Mouse (Mus musculus) intestine, embryonic 15.5 days (tissue): ENCODE measurements around the gene Stum. TPM values are rescaled to one million over a fixed set of nuclear protein-coding genes. Genes with fewer than 3 reads are reported as not detected.
A peak's percentile ranks its signal among the peaks of the same experiment; 100 is the strongest.

Source experiments
- ATAC-seq: fragments of 200-750 bp; cut with Nextera tagmentation; 2 replicates; pipeline ENCODE4 v1.8.0; 2017; ENCODE audit warnings: moderate TSS enrichment, moderate library complexity
- H3K27ac ChIP-seq: fragments of 300-500 bp; sonication (generic); 2 replicates; pipeline ENCODE4 v1.5.1; 2015; ENCODE audit warnings: mild to moderate bottlenecking, inconsistent platforms
- H3K27me3 ChIP-seq: fragments of 300-500 bp; sonication (generic); replicated peaks from 2 replicates; pipeline ENCODE4 v1.6.1; 2015; ENCODE audit warnings: inconsistent platforms
- H3K36me3 ChIP-seq: fragments of 300-500 bp; sonication (generic); 2 replicates; pipeline ENCODE4 v1.6.1; 2015; ENCODE audit warnings: inconsistent platforms
- H3K4me1 ChIP-seq: fragments of 300-500 bp; sonication (generic); replicated peaks from 2 replicates; pipeline ENCODE4 v1.6.1; 2015; ENCODE audit warnings: inconsistent platforms
- H3K4me2 ChIP-seq: fragments of 300-500 bp; sonication (generic); replicated peaks from 2 replicates; pipeline ENCODE4 v1.6.1; 2015; ENCODE audit warnings: mild to moderate bottlenecking, inconsistent platforms
- H3K4me3 ChIP-seq: fragments of 300-500 bp; sonication (generic); replicated peaks from 2 replicates; pipeline ENCODE4 v1.5.1; 2015; ENCODE audit warnings: inconsistent platforms
- H3K9ac ChIP-seq: fragments of 300-500 bp; sonication (generic); 2 replicates; pipeline ENCODE4 v1.6.1; 2015; ENCODE audit warnings: inconsistent platforms
- H3K9me3 ChIP-seq: fragments of 300-500 bp; sonication (generic); 2 replicates; pipeline ENCODE4 v1.6.1; 2016; ENCODE audit warnings: inconsistent platforms
- WGBS: fragments of 180-500 bp; shearing (Covaris S2); methylation state at CpG from one replicate; pipeline ENCODE4 v1.1.7; 2015; 5-methylcytosine and 5-hydroxymethylcytosine counted together
- polyA plus RNA-seq: library from polyadenylated mRNA; unstranded; fragments of >200 nt; fragmentation: Nextera tagmentation; extraction: Ambion mirVana; gene quantifications from 2 replicates; pipeline ENCODE4 v1.2.1, GENCODE M21; 2015

Gene Stum
- polyA plus RNA-seq, 1 experiment from 2014 or later: 1.4 TPM

GRCm38 (mm10) chr1:180423931-180424330 lies 59.4 kb downstream of the Stum start:
- no peak for ATAC-seq
- Histone ChIP-seq H3K9ac (no peak overlapping the region), H3K27ac (no peak overlapping the region), H3K4me3 (no peak overlapping the region), H3K9me3 (no peaks in the 10 kb centered on the region), H3K36me3 (no peaks in the 10 kb centered on the region), H3K27me3 (no peaks in the 10 kb centered on the region), H3K4me1 (peaks cover 20% of the 10 kb centered on the region), H3K4me2 (no peak overlapping the region)
- WGBS: 82% methylated on average over 3 of the region's 3 CpGs

- H3K4me1 ChIP-seq: peaks cover 20% of the 10 kb centered on the region
- ATAC-seq: no peak
- no peaks in the 10 kb centered on the region for H3K27me3 ChIP-seq
- H3K4me2 ChIP-seq: no peak overlapping the region
- H3K27ac ChIP-seq: no peak overlapping the region
- 49% methylated on average over 16 of the region's 16 CpGs for WGBS
- no peaks in the 10 kb centered on the region for H3K9me3 ChIP-seq
- H3K4me3 ChIP-seq: no peak overlapping the region
- no peaks in the 10 kb centered on the region for H3K36me3 ChIP-seq
- no peak overlapping the region for H3K9ac ChIP-seq
Observed at GRCm38 (mm10) chr1:180423008-180423639, 60.2 kb downstream of the Stum start.

- Histone ChIP-seq H3K4me3 (no peak overlapping the region), H3K9ac (no peak overlapping the region), H3K27ac (peak overlapping the region; percentile 40; the same call in 1 of the 2 replicates), H3K9me3 (no peaks in the 10 kb centered on the region), H3K4me1 (peaks cover 16% of the 10 kb centered on the region; the same call in 1 of the 2 replicates), H3K4me2 (no peak overlapping the region), H3K27me3 (no peaks in the 10 kb centered on the region), H3K36me3 (no peaks in the 10 kb centered on the region)
- 28% methylated on average over 11 of the region's 11 CpGs for WGBS
- ATAC-seq: peak; percentile 79
Observed at GRCm38 (mm10) chr1:180422076-180422828, 61.1 kb downstream of the Stum start.

GRCm38 (mm10) chr1:180421165-180421909 lies 62.0 kb downstream of the Stum start:
- peak; percentile 2; the same call in 1 of the 2 replicates for ATAC-seq
- Histone ChIP-seq H3K4me1 (peaks cover 16% of the 10 kb centered on the region; the same call in 1 of the 2 replicates), H3K27me3 (no peaks in the 10 kb centered on the region), H3K36me3 (peaks cover under 1% of the 10 kb centered on the region; the same call in 1 of the 2 replicates), H3K27ac (peak overlapping the region; percentile 40; the same call in 1 of the 2 replicates), H3K4me3 (no peak overlapping the region), H3K9ac (no peak overlapping the region), H3K4me2 (no peak overlapping the region), H3K9me3 (no peaks in the 10 kb centered on the region)
- 66% methylated on average over 25 of the region's 25 CpGs for WGBS

GRCm38 (mm10) chr1:180420496-180421164 lies 62.7 kb downstream of the Stum start:
- H3K36me3 ChIP-seq: peaks cover 7% of the 10 kb centered on the region
- no peak overlapping the region for H3K27ac ChIP-seq
- no peaks in the 10 kb centered on the region for H3K27me3 ChIP-seq
- H3K4me1 ChIP-seq: peaks cover 16% of the 10 kb centered on the region; the same call in 1 of the 2 replicates
- no peak overlapping the region for H3K4me2 ChIP-seq
- 61% methylated on average over 8 of the region's 8 CpGs for WGBS
- no peak overlapping the region for H3K4me3 ChIP-seq
- H3K9ac ChIP-seq: no peak overlapping the region
- ATAC-seq: no peak
- H3K9me3 ChIP-seq: no peaks in the 10 kb centered on the region

GRCm38 (mm10) chr1:180419059-180419458 lies 64.2 kb downstream of the Stum start:
- no peak overlapping the region for H3K4me3 ChIP-seq
- no peaks in the 10 kb centered on the region for H3K9me3 ChIP-seq
- H3K4me2 ChIP-seq: no peak overlapping the region
- peaks cover 8% of the 10 kb centered on the region for H3K36me3 ChIP-seq
- H3K27ac ChIP-seq: no peak overlapping the region
- ATAC-seq: no peak
- WGBS: 98% methylated on average over 2 of the region's 2 CpGs
- H3K9ac ChIP-seq: no peak overlapping the region
- no peaks in the 10 kb centered on the region for H3K27me3 ChIP-seq
- H3K4me1 ChIP-seq: peaks cover 18% of the 10 kb centered on the region; the same call in 1 of the 2 replicates

- WGBS: 51% methylated on average over 2 of the region's 2 CpGs
- H3K9me3 ChIP-seq: no peaks in the 10 kb centered on the region
- no peak overlapping the region for H3K9ac ChIP-seq
- H3K4me3 ChIP-seq: no peak overlapping the region
- H3K36me3 ChIP-seq: peaks cover 8% of the 10 kb centered on the region
- no peaks in the 10 kb centered on the region for H3K27me3 ChIP-seq
- peaks cover 12% of the 10 kb centered on the region for H3K4me1 ChIP-seq
- ATAC-seq: no peak
- no peak overlapping the region for H3K4me2 ChIP-seq
- H3K27ac ChIP-seq: no peak overlapping the region
Observed at GRCm38 (mm10) chr1:180417118-180417517, 66.2 kb downstream of the Stum start.

- no peak overlapping the region for H3K4me3 ChIP-seq
- peaks cover 8% of the 10 kb centered on the region for H3K36me3 ChIP-seq
- H3K9ac ChIP-seq: no peak overlapping the region
- no peak for ATAC-seq
- H3K27ac ChIP-seq: no peak overlapping the region
- peaks cover 3% of the 10 kb centered on the region for H3K4me1 ChIP-seq
- no peaks in the 10 kb centered on the region for H3K9me3 ChIP-seq
- no peaks in the 10 kb centered on the region for H3K27me3 ChIP-seq
- no peak overlapping the region for H3K4me2 ChIP-seq
- WGBS: 85% methylated on average over 7 of the region's 7 CpGs
Observed at GRCm38 (mm10) chr1:180415836-180416235, 67.5 kb downstream of the Stum start.

- no peak for ATAC-seq
- Histone ChIP-seq H3K27ac (no peak overlapping the region), H3K9me3 (no peaks in the 10 kb centered on the region), H3K4me3 (no peak overlapping the region), H3K4me2 (no peak overlapping the region), H3K36me3 (peaks cover 8% of the 10 kb centered on the region), H3K27me3 (no peaks in the 10 kb centered on the region), H3K9ac (no peak overlapping the region), H3K4me1 (peaks cover 3% of the 10 kb centered on the region)
- 41% methylated on average over 4 of the region's 4 CpGs for WGBS
Observed at GRCm38 (mm10) chr1:180415064-180415463, 68.2 kb downstream of the Stum start.

GRCm38 (mm10) chr1:180410306-180410705 lies 73.0 kb downstream of the Stum start:
- Histone ChIP-seq H3K9me3 (no peaks in the 10 kb centered on the region), H3K36me3 (no peaks in the 10 kb centered on the region; the same call in none of the 2 replicates), H3K27me3 (no peaks in the 10 kb centered on the region), H3K27ac (no peak overlapping the region), H3K4me2 (no peak overlapping the region), H3K9ac (no peak overlapping the region), H3K4me3 (no peak overlapping the region), H3K4me1 (peaks cover 29% of the 10 kb centered on the region)
- ATAC-seq: no peak
- 68% methylated on average over 7 of the region's 7 CpGs for WGBS

- WGBS: 54% methylated on average over 5 of the region's 5 CpGs
- H3K36me3 ChIP-seq: no peaks in the 10 kb centered on the region; the same call in 1 of the 2 replicates
Observed at GRCm38 (mm10) chr1:180409771-180410170, 73.5 kb downstream of the Stum start.

GRCm38 (mm10) chr1:180408832-180409231 lies 74.5 kb downstream of the Stum start:
- no peak overlapping the region for H3K4me3 ChIP-seq
- no peak overlapping the region for H3K9ac ChIP-seq
- H3K27me3 ChIP-seq: no peaks in the 10 kb centered on the region
- ATAC-seq: no peak
- H3K27ac ChIP-seq: peak overlapping the region; percentile 27; the same call in 1 of the 2 replicates
- H3K9me3 ChIP-seq: no peaks in the 10 kb centered on the region
- H3K36me3 ChIP-seq: no peaks in the 10 kb centered on the region
- no peak overlapping the region for H3K4me2 ChIP-seq
- WGBS: 19% methylated on average over 9 of the region's 9 CpGs
- H3K4me1 ChIP-seq: peaks cover 40% of the 10 kb centered on the region

More at GRCm38 (mm10) chr1:180409771-180410170, 73.5 kb downstream of the Stum start:
- Histone ChIP-seq H3K27ac (no peak overlapping the region), H3K9me3 (no peaks in the 10 kb centered on the region), H3K4me1 (peaks cover 31% of the 10 kb centered on the region), H3K27me3 (no peaks in the 10 kb centered on the region), H3K4me2 (no peak overlapping the region), H3K4me3 (no peak overlapping the region), H3K9ac (no peak overlapping the region)
- no peak for ATAC-seq
